Mouse (Mus musculus): ENCODE data around the gene Kcna10.

The Kcna10 gene

DNA sequence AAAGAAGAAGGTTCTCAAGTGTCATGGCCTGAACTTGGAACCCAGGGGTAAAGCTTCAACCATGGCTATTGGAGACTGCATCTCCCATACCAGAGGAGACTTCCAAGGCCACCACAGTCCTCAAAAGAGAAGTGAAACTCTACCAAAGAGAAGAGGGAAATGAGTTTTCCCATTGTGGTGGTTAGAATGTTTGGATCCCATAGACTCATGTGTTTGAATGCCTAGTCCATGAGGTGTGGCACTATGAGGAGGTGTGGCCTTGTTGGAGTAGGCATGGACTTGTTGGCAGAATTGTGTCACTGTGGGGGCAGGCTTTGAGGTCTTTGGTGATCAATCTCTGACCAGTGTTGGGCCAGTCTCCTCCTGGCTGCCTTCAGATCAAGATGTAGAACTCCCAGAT lies 22.3 kb downstream of the Kcna10 start:
- DNase-seq: no peak

GRCm38 (mm10) chr3:107205994-107206393 lies 23.1 kb downstream of the Kcna10 start:
- DNase-seq: peak; percentile 41

GRCm38 (mm10) chr3:107206490-107207150 lies 23.8 kb downstream of the Kcna10 start:
- no peak for DNase-seq

GRCm38 (mm10) chr3:107207625-107208253 lies 24.9 kb downstream of the Kcna10 start:
- no peak for DNase-seq

DNA sequence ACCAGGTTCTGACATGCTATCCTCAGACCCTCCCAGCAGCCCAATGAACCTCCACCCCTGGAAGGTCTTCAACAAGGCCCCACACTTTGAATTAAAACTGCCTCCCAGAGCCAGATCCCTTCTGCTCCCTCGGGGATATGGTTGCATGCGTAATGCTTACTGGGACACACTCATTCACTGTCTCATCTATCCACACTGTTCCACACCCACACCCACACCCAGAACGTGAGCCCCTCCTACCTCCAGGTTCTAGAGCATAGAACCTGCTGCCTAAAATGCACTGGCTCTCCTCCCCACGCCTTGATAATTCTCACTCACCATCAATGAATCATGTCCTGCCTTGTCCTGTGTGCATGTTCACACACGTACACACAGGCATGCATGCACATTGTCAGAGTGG lies 31.8 kb downstream of the Kcna10 start:
- DNase-seq: no peak

DNA sequence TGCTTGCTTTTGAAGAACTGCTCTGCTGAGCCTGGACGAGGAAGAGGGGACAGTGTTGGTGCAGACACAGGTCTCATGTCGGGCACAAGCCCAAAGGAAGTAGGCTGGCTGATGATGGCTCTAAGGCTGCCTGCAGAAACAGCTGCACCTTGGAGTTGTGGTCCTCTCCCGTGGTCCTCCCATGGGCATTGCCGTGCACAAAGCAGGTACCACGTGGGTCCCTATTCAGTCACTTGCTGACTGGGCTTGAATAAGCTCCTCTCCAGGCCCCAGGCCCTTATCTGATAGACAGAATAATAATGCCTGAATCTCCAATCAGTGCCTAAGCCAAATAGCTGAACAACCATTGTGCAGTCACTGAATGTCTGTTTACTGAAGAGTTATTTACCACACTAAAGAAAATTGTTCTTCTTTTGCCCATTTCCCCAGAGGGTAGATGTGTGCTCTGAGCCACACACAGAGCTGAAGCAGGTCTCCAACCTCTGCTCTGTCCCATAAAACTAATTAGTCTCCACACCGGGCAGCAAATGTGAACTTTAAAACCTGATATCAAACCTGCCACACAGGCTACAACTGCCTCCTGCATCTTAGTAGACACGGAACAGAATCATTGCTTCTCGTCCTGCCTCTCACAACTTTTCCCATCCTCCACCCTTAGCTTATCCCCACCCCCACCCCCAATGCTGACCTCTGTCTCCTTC lies 33.7 kb downstream of the Kcna10 start:
- DNase-seq: no peak

DNA sequence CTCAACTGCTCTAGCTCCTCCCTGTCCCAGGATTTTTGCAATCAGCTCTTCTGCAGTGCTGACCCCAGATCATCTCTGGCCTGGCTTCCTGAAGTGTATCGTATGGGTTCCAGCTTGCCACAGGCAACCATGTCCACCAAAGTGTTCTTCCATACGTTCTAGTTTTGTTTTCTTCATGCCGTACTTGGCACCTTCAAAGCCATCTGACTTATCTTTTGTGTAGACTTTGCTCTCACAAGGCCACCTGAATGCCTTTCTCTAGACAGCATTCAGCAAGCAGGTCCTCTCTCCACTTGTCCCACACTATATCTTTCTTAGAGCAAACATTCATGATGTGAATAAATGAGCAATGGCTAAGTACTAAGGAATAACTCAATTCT lies 34.2 kb downstream of the Kcna10 start:
- no peak for DNase-seq

DNA sequence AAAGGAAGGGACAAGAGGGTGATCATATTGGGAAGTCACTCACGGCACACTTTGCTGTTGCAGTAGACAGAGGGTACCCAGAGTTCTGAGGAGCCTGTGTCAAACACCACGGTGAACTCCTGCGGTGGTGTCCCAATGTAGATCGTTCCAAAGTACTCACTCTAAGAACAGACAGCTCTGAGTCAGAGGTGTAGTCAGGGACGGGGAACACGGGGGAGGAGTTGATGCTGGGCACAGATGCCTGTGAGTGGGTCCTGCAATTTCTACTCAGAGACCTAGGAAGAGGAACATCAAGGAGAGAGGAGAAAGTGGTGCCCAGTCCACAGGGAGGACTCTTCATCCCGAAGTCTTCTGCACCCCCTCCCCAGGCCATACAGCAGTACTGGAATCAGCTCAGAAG lies 35.7 kb downstream of the Kcna10 start:
- DNase-seq: no peak

DNA sequence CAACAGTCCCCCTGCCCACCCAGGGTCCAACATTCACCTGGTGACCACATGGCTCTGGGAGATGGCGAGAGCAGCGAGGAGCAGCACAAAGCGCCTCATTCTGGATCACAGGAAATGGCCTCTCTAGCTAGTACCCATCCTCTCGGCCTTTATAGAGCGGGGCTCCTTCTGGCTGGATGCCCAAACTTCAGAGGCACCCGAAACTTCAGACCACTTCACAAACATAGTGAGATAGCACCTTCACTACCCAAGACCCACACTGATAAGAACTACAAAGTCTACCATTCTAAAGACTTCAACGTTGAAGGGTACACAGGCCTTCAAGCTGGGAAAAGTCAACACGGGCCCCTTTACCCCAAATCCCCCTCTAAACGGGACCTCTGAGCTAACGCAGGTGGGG lies 38.8 kb downstream of the Kcna10 start, which contains the start of gene Cym:
Gene Cym, minus strand, starts transcription at position 125 of the 400 bp plus-strand sequence.
- DNase-seq: no peak

GRCm38 (mm10) chr3:107223230-107223629 lies 40.4 kb downstream of the Kcna10 start:
- DNase-seq: no peak

GRCm38 (mm10) chr3:107225820-107226219 lies 43.0 kb downstream of the Kcna10 start:
- no peak for DNase-seq

DNA sequence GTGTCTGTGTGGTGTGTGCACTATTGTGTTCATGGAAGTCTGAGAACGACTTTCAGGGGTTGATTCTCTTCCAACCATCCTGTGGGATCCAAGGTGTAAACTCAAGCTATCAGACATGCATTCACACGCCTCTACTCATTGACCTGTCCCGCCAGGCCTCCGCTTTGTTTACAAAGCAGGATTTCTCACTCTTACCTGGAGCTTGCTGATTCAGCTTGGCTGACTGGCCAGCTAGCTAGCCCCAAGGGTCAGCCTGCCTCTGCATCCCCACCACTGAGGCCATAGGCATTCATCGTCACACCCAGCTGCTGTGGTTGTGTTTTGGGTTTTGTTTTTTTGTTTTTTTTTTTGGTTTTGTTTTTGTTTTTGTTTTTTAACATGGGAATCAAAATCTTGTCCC lies 46.4 kb downstream of the Kcna10 start:
- no peak for DNase-seq

DNA sequence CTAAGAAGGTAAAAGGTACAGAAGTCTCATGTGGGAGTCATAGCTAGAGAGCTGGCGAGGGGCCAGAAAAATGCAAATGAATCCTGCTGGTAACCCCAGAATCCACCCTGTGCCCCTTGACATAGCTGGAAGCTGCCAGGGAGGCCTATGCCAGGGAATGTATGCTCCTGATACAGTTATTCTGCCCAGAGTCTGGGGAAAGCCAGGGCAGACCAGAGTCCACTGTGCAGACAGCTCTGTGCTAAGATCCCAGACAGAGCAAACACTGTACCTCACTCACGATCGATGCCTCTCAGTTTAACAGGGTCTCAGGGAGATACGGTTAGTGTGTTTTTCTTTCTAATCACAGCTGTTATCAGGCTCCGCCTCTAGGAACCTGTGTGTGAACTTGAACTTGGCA lies 47.0 kb downstream of the Kcna10 start:
- no peak for DNase-seq

DNA sequence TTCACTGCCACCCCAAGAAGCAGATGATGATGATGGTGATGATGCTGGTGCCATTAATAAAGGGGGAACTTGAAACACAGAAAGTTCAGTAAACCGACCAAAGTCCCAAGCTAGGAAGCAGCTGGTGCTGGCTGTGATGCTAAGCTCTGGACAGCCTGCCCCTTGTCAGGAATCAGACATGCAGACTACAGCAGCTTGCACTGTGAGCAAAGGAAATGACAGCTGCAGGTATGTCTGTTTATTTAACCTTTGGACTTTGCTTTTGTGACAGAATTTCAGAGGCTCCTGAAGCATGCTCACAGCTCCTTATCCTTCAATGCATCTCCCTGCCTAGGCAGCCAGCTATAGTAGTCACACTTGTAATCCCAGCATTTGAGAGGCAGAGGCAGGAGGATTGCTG lies 47.7 kb downstream of the Kcna10 start, which contains the start of gene A630076J17Rik:
Gene A630076J17Rik, plus strand, starts transcription at position 88 of the 400 bp plus-strand sequence.
- DNase-seq: no peak

DNA sequence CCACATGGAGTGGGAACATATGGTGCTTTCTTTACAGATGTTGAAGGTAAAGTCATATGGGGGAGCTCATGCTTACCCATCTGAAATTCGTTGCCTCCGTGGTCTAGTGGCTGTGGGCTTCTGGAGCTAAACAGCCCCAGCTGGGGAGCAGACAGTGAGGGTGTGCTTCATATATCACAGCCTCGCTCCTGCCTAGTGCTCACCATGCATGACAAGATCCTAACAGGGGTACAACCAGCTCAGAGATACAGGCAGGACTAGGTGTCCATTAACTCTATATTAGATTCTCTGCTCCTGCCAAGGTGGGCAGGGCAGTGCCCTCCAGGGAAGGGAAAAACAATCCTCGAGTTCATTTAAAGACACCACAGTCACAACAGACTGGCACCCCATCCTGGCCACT lies 48.3 kb downstream of the Kcna10 start:
- DNase-seq: no peak

- DNase-seq: peak; percentile 73
Observed at GRCm38 (mm10) chr3:107233351-107233813, 50.5 kb downstream of the Kcna10 start.

- DNase-seq: no peak
Observed at GRCm38 (mm10) chr3:107233945-107234344, 51.1 kb downstream of the Kcna10 start.

GRCm38 (mm10) chr3:107238051-107238450 lies 55.2 kb downstream of the Kcna10 start:
- no peak for DNase-seq

DNA sequence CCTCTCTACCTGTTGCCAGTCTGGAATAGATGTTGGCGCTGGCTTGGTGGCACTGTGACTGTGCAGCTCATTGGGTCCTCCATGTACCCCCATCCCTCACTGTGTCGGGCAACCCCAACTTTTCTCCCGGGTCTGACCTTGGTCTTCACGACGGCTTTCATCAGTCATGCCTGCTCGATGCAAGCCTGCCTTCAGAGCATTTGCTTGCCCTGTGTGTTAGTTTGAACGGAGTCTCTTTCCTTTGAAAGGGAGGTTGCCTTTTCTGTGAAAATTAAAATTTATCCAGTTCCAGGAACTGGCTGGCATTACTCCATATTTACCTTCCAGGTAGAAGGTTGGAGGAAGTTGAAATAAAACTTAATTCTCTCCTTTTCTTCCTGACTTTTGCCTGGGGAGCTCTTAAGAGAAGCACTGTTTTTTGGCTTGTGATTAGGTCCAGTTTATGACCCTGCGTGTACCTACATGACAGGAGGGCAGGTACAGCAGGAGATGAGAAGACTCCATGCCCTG lies 55.7 kb downstream of the Kcna10 start:
- DNase-seq: no peak

- no peak for DNase-seq
Observed at GRCm38 (mm10) chr3:107239607-107240006, 56.8 kb downstream of the Kcna10 start, which contains the start of gene Prok1. TSS of gene Prok1 (minus strand) at chr3:107239707.

- DNase-seq: no peak
Observed at GRCm38 (mm10) chr3:107241389-107242094, 58.7 kb downstream of the Kcna10 start.

Measured in layer of hippocampus, adult 9-11 months (tissue).